Mouse (Mus musculus) lung, postnatal 0 days (tissue): ENCODE data around the gene Adrb1.
A peak's percentile ranks its signal among the peaks of the same experiment; 100 is the strongest.

ENCODE experiments used
- CTCF ChIP-seq: IDR thresholded peaks from 2 replicates; pipeline ENCODE4 v1.5.1; 2016; ENCODE audit warnings: antibody characterized with exemption, mild to moderate bottlenecking
- EP300 ChIP-seq: IDR thresholded peaks from 2 replicates; pipeline ENCODE4 v1.6.1; 2016; ENCODE audit warnings: antibody characterized with exemption, mild to moderate bottlenecking, control low read depth

GRCm38 (mm10) chr19:56734033-56734572, 12.1 kb downstream of the Adrb1 start:
- TF ChIP-seq CTCF: peak; percentile 56
- no peak for TF ChIP-seq EP300
